Mouse (Mus musculus) CH12.LX (cell line): Measurements from ENCODE around the gene Slc16a5. TPM values are rescaled to one million over a fixed set of nuclear protein-coding genes. Genes with fewer than 3 reads are reported as not detected.

Experiments
- DNase-seq: peaks from one replicate; pipeline ENCODE4 v3.0.0-alpha.2; 2013; ENCODE audit errors: extremely low read depth
- H3K27ac ChIP-seq: 2 replicates; pipeline ENCODE4 v1.5.1; 2012; ENCODE audit warnings: low read depth, mild to moderate bottlenecking, control low read depth, moderate library complexity; ENCODE audit not compliant: insufficient read depth
- H3K27me3 ChIP-seq: replicated peaks from 2 replicates; pipeline ENCODE3; 2012; ENCODE audit warnings: inconsistent platforms
- H3K36me3 ChIP-seq, 2 experiments: replicated peaks in 1 of 2; 2 replicates each; pipeline versions ENCODE3 to v1.6.1; 2012; ENCODE audit warnings: inconsistent platforms in 1 of 2, low read length in 1 of 2, mild to moderate bottlenecking in 1 of 2, mixed read lengths in 1 of 2, moderate library complexity in 1 of 2; ENCODE audit not compliant: control insufficient read depth in 1 of 2, insufficient read depth in 1 of 2
- H3K4me1 ChIP-seq, 2 experiments: 2 replicates each; pipeline ENCODE4 v1.6.1; 2012; ENCODE audit warnings: inconsistent platforms in 1 of 2, moderate library complexity in 1 of 2; ENCODE audit not compliant: insufficient read depth in 2 of 2, control insufficient read depth in 1 of 2
- H3K4me2 ChIP-seq: 2 replicates; pipeline ENCODE4 v1.6.1; 2012; ENCODE audit warnings: low read depth, mild to moderate bottlenecking, control low read depth; ENCODE audit not compliant: poor library complexity, insufficient read depth, severe bottlenecking
- H3K4me3 ChIP-seq, 3 experiments: fragments of 150-350 bp in 1 of 3; sonication (generic) in 1 of 3; replicated peaks in 1 of 3; 2 replicates each; pipeline versions ENCODE3 to v1.5.1; 2011 to 2012; ENCODE audit warnings: low read depth in 2 of 3, low read length in 2 of 3, mild to moderate bottlenecking in 2 of 3, moderate library complexity in 2 of 3, control low read depth in 1 of 3, improper control_type of control experiment in 1 of 3, inconsistent platforms in 1 of 3, mixed read lengths in 1 of 3; ENCODE audit not compliant: poor library complexity in 1 of 3
- H3K79me2 ChIP-seq: replicated peaks from 2 replicates; pipeline ENCODE4 v1.6.1; 2012; ENCODE audit warnings: mild to moderate bottlenecking, moderate library complexity; ENCODE audit not compliant: control insufficient read depth, poor library complexity, insufficient read depth, severe bottlenecking; ENCODE audit errors: extremely low read depth
- H3K9ac ChIP-seq: 2 replicates; pipeline ENCODE4 v1.6.1; 2012; ENCODE audit warnings: low read depth, mild to moderate bottlenecking, control low read depth, moderate library complexity; ENCODE audit not compliant: insufficient read depth
- H3K9me3 ChIP-seq: replicated peaks from 2 replicates; pipeline ENCODE3; 2012; ENCODE audit warnings: low read length, inconsistent platforms, mixed read lengths
- BHLHE40 ChIP-seq: IDR thresholded peaks from 2 replicates; pipeline ENCODE4 v1.6.1; 2011; ENCODE audit warnings: mild to moderate bottlenecking, low read depth, low read length, improper control_type of control experiment
- CHD2 ChIP-seq: IDR thresholded peaks from 2 replicates; pipeline ENCODE4 v1.6.1; 2011; ENCODE audit warnings: low read length, improper control_type of control experiment
- CTCF ChIP-seq, 2 experiments: IDR thresholded peaks in 1 of 2; conservative IDR thresholded peaks in 1 of 2; 2 replicates each; pipeline ENCODE4 v1.5.1; 2011 to 2012; ENCODE audit warnings: low read depth in 2 of 2, low read length in 2 of 2, improper control_type of control experiment in 1 of 2, inconsistent platforms in 1 of 2, mild to moderate bottlenecking in 1 of 2, moderate library complexity in 1 of 2
- E2F4 ChIP-seq: IDR thresholded peaks from 2 replicates; pipeline ENCODE4 v1.6.1; 2011; ENCODE audit warnings: low read depth, low read length, improper control_type of control experiment; ENCODE audit not compliant: insufficient replicate concordance
- ETS1 ChIP-seq: conservative IDR thresholded peaks from 2 replicates; pipeline ENCODE4 v1.6.1; 2012; ENCODE audit warnings: low read depth, mild to moderate bottlenecking, inconsistent platforms, low read length, improper control_type of control experiment, moderate library complexity
- HCFC1 ChIP-seq: IDR thresholded peaks from 2 replicates; pipeline ENCODE4 v1.6.1; 2012; ENCODE audit warnings: low read depth, mild to moderate bottlenecking, inconsistent platforms, low read length, improper control_type of control experiment
- JUND ChIP-seq: conservative IDR thresholded peaks from 2 replicates; pipeline ENCODE4 v1.6.1; 2011; ENCODE audit warnings: low read depth, low read length, improper control_type of control experiment
- KAT2A ChIP-seq: IDR thresholded peaks from 2 replicates; pipeline ENCODE4 v1.6.1; 2012; ENCODE audit warnings: low read length, improper control_type of control experiment, inconsistent platforms; ENCODE audit not compliant: insufficient replicate concordance
- PAX5 ChIP-seq: IDR thresholded peaks from 2 replicates; pipeline ENCODE4 v1.6.1; 2012; ENCODE audit warnings: low read length, inconsistent platforms, mixed read lengths
- POLR2AphosphoS2 ChIP-seq: IDR thresholded peaks from 2 replicates; pipeline ENCODE4 v1.6.1; 2011; ENCODE audit warnings: low read depth, low read length, improper control_type of control experiment
- RAD21 ChIP-seq: IDR thresholded peaks from 2 replicates; pipeline ENCODE4 v1.6.1; 2011; ENCODE audit warnings: low read depth, mild to moderate bottlenecking, low read length, improper control_type of control experiment, moderate library complexity
- SIN3A ChIP-seq: IDR thresholded peaks from 2 replicates; pipeline ENCODE4 v1.6.1; 2012; ENCODE audit warnings: low read length, improper control_type of control experiment, inconsistent platforms
- TBP ChIP-seq: conservative IDR thresholded peaks from 2 replicates; pipeline ENCODE4 v1.6.1; 2011; ENCODE audit warnings: low read depth, low read length, improper control_type of control experiment
- TCF12 ChIP-seq: IDR thresholded peaks from 2 replicates; pipeline ENCODE4 v1.6.1; 2014; ENCODE audit warnings: low read depth, mild to moderate bottlenecking, inconsistent platforms, low read length, improper control_type of control experiment
- UBTF ChIP-seq: IDR thresholded peaks from 2 replicates; pipeline ENCODE4 v1.6.1; 2012; ENCODE audit warnings: low read depth, mild to moderate bottlenecking, inconsistent platforms, low read length, improper control_type of control experiment, moderate library complexity
- ZC3H11A ChIP-seq: IDR thresholded peaks from 2 replicates; pipeline ENCODE4 v1.6.1; 2012; ENCODE audit warnings: low read depth, mild to moderate bottlenecking, inconsistent platforms, low read length, improper control_type of control experiment
- ZKSCAN1 ChIP-seq: IDR thresholded peaks from 2 replicates; pipeline ENCODE4 v1.6.1; 2012; ENCODE audit warnings: low read depth, inconsistent platforms, low read length, improper control_type of control experiment, borderline replicate concordance
- ZNF384 ChIP-seq: IDR thresholded peaks from 2 replicates; pipeline ENCODE4 v1.6.1; 2012; ENCODE audit warnings: low read depth, low read length, improper control_type of control experiment, inconsistent platforms
- dilution Hi-C: fragments of 300-500 bp; cut with MboI; formaldehyde crosslinking; loops from 2 replicates; pipeline ENCODE4 v1.14.3; 2020; ENCODE audit warnings: low sequenced_read_pairs; ENCODE audit not compliant: extremely low pct_unique_long_range_greater_than_20kb, extremely low pct_ligation_motif_present
- in situ Hi-C: fragments of 300-500 bp; cut with MboI; formaldehyde crosslinking; loops from 3 replicates; pipeline ENCODE4 v1.14.3; 2019; ENCODE audit warnings: low sequenced_read_pairs, low pct_ligation_motif_present, low pct_unique_long_range_greater_than_20kb, mixed read lengths
- polyA plus RNA-seq: library from polyadenylated mRNA; unstranded; fragments of >175 nt; gene quantifications from 2 replicates; pipeline ENCODE4 v1.2.1, GENCODE M21; 2012; ENCODE audit warnings: low read depth; ENCODE audit not compliant: insufficient read length
- total RNA-seq, 2 experiments: library from RNA; depleted of rRNA; stranded (reverse); fragments of 300-350 nt in 1 of 2; fragments of >200 nt in 1 of 2; gene quantifications; 2 replicates each; pipeline ENCODE4 v1.2.3; 2012 to 2014

Slc16a5 gene
- total and polyA plus RNA-seq, 3 experiments, result 0.51 to 0.71 TPM; not detected in 1

DNA sequence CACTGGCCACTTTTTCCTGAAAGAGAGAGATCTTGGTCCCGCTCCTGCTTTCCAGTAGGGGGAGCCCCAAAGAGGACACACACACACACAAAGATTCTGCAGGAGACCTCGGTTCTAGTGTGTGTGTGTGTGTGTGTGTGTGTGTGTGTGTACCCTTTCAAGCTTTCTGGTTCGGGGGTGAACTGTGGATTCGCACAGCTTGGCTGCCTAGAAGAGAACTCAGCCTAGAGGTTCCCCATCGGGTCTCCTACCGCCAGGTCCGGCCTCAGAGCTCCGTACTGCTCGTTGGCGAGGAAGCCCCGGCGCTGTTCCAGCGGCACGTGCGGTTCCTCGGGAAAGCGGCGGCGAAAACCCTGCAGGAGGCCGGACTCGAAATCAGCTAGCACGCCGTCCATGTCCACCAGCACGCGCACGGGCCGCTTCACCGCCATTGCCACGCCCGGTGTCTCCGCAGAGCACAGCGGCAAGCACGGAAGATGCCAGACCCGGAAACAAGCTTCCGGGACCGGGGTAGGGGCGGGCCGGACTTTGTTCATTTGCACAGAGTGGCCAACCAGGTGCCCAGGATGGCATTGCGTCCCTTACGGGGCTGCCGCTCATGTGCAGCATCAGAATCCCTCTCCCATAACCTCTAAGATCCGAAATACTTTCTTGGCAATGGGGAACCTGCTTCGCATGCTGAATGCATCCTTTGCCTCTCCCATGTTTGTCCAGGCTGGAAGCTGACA, 29.2 kb downstream of the Slc16a5 start, which contains the start of gene Nt5c (continued):
- no peak for TF ChIP-seq CHD2
- TF ChIP-seq UBTF, result peak; percentile 76
- TF ChIP-seq ZNF384, result 0 out of 2 replicates have a peak, but pooled peaks have one; percentile 6
- TF ChIP-seq ZKSCAN1, result no peak
- peak; percentile 66 for TF ChIP-seq ETS1
- TF ChIP-seq HCFC1, result peak; percentile 62
- peak; percentile 96 for TF ChIP-seq SIN3A
- no peak for TF ChIP-seq JUND
- peak; percentile 87 for TF ChIP-seq TCF12
- peak; percentile 61; the same call in 1 of the 2 replicates for TF ChIP-seq TBP

GRCm38 (mm10) chr11:115492387-115492786, 30.1 kb downstream of the Slc16a5 start:
- Histone ChIP-seq H3K36me3 (peaks cover 30 to 43% of the 10 kb centered on the region in 2 experiments), H3K4me2 (peak overlapping the region; percentile 52), H3K27ac (no peak overlapping the region), H3K27me3 (no peaks in the 10 kb centered on the region), H3K9me3 (no peaks in the 10 kb centered on the region), H3K4me3 (peak overlapping the region; percentile 69 to 89 (median 79)), H3K79me2 (peaks cover 5% of the 10 kb centered on the region; the same call in 1 of the 2 replicates), H3K9ac (peak overlapping the region; percentile 45), H3K4me1 (peaks cover 4 to 24% of the 10 kb centered on the region in 2 experiments; a peak in 2 of 4 replicates)
- in situ Hi-C loops (loop anchor here (5.0 kb wide), 1 partner anchor 320 kb away; the partner anchor contains the start of genes Caskin2 and Tsen54), dilution Hi-C loops (no loop called here)
- DNase-seq, result no peak
- TF ChIP-seq BHLHE40 (no peak), KAT2A (no peak), E2F4 (no peak), JUND (no peak), RAD21 (no peak), CTCF (conservative IDR thresholded peaks at IDR 0.05 in 1 of 2, IDR thresholded peaks at IDR 0.05 in 1 of 2; ENCODE audit: low read depth in 2 of 2, low read length in 2 of 2) (no peak), PAX5 (no peak), UBTF (no peak), POLR2AphosphoS2 (no peak), ZC3H11A (no peak)
